ENCODE assay signal across 27 mouse cellular contexts in genomic region chr7:119965651-119966395, GRCm38 (mm10).
"Had no signal": no experiment of that assay in that cellular context is flagged by ENCODE, and none has a peak within 500 bp of the region (broad histone marks: within the 10 kb centered on the region; RNA-seq: fewer than 3 reads in every experiment).

No protein-coding gene starts in this region.

- H3K36me3 ChIP-seq: heart, embryonic 13.5 days; heart, embryonic 15.5 days; hindbrain, embryonic 13.5 days; hindbrain, embryonic 15.5 days; kidney, embryonic 15.5 days; limb, embryonic 13.5 days; limb, embryonic 15.5 days; liver, embryonic 13.5 days; liver, embryonic 15.5 days had no signal

- H3K27ac ChIP-seq: gastrocnemius, adult 2 months; heart, embryonic 13.5 days; heart, embryonic 15.5 days; hindbrain, embryonic 13.5 days; hindbrain, embryonic 15.5 days; hindbrain, postnatal 0 days; kidney, embryonic 15.5 days; kidney, postnatal 0 days; limb, embryonic 13.5 days; limb, embryonic 15.5 days; liver, embryonic 13.5 days; liver, embryonic 15.5 days had no signal

- H3K4me3 ChIP-seq: gastrocnemius, adult 2 months; heart, embryonic 13.5 days; heart, embryonic 15.5 days; hindbrain, embryonic 13.5 days; hindbrain, embryonic 15.5 days; kidney, embryonic 15.5 days; limb, embryonic 13.5 days; limb, embryonic 15.5 days; liver, embryonic 13.5 days; liver, embryonic 15.5 days had no signal

- H3K9ac ChIP-seq: heart, embryonic 13.5 days; heart, embryonic 15.5 days; hindbrain, embryonic 13.5 days; hindbrain, embryonic 15.5 days; kidney, embryonic 15.5 days; limb, embryonic 13.5 days; limb, embryonic 15.5 days; liver, embryonic 13.5 days; liver, embryonic 15.5 days had no signal

- H3K9me3 ChIP-seq: heart, embryonic 13.5 days; heart, embryonic 15.5 days; hindbrain, embryonic 13.5 days; hindbrain, embryonic 15.5 days; kidney, embryonic 15.5 days; limb, embryonic 13.5 days; limb, embryonic 15.5 days; liver, embryonic 13.5 days; liver, embryonic 15.5 days had no signal

- DNase-seq: gastrocnemius, adult 2 months; gastrocnemius, postnatal 14 days; gastrocnemius, postnatal 36 days; heart, postnatal 14 days; heart, postnatal 36 days; kidney, adult 11 months; kidney, adult 2 months; kidney, adult 9 months; kidney, postnatal 14 days; kidney, postnatal 36 days; layer of hippocampus, adult 9-11 months; layer of hippocampus, postnatal 36 days; left cerebral cortex, postnatal 4 days; liver, embryonic 13.5 days had no signal

- H3K4me1 ChIP-seq: hindbrain, embryonic 13.5 days; hindbrain, embryonic 15.5 days; kidney, embryonic 15.5 days; limb, embryonic 13.5 days; limb, embryonic 15.5 days; liver, embryonic 13.5 days; liver, embryonic 15.5 days had no signal

- ATAC-seq: hindbrain, postnatal 0 days; intestine, embryonic 16.5 days had no signal

- H3K27me3 ChIP-seq: heart, embryonic 13.5 days; heart, embryonic 15.5 days; hindbrain, embryonic 13.5 days; hindbrain, embryonic 15.5 days; kidney, embryonic 15.5 days; limb, embryonic 13.5 days; limb, embryonic 15.5 days; liver, embryonic 13.5 days; liver, embryonic 15.5 days had no signal

- H3K4me2 ChIP-seq: heart, embryonic 11.5 days; heart, embryonic 13.5 days; heart, embryonic 15.5 days; hindbrain, embryonic 13.5 days; hindbrain, embryonic 15.5 days; kidney, embryonic 15.5 days; limb, embryonic 13.5 days; limb, embryonic 15.5 days; liver, embryonic 11.5 days; liver, embryonic 13.5 days; liver, embryonic 15.5 days had no signal
